Mouse (Mus musculus) embryo, embryonic 11.5 days (tissue): ENCODE measurements around the gene Itgb6.

Experiments
- DNase-seq: peaks from one replicate; pipeline ENCODE4 v3.0.0-alpha.2; 2012; ENCODE audit warnings: low read depth, low spot score

Gene Itgb6

GRCm38 (mm10) chr2:60622161-60622560 is 100.3 kb downstream of the Itgb6 start:
- DNase-seq: no peak

GRCm38 (mm10) chr2:60614758-60615157 is 107.7 kb downstream of the Itgb6 start:
- no peak for DNase-seq

- DNase-seq: no peak
These were observed 108.6 kb downstream of the Itgb6 start for GRCm38 (mm10) chr2:60613857-60614228.

GRCm38 (mm10) chr2:60612906-60613856 is 109.3 kb downstream of the Itgb6 start:
- no peak for DNase-seq

- no peak for DNase-seq
These were observed 110.8 kb downstream of the Itgb6 start for GRCm38 (mm10) chr2:60611622-60612021.

GRCm38 (mm10) chr2:60609436-60610199 is 112.8 kb downstream of the Itgb6 start:
- DNase-seq: no peak

- DNase-seq: no peak
These were observed 114.5 kb downstream of the Itgb6 start for GRCm38 (mm10) chr2:60607980-60608379.

GRCm38 (mm10) chr2:60601326-60601725 is 121.1 kb downstream of the Itgb6 start:
- DNase-seq: no peak

- DNase-seq: no peak
These were observed 121.6 kb downstream of the Itgb6 start for GRCm38 (mm10) chr2:60600863-60601262.

- no peak for DNase-seq
These were observed 139.0 kb downstream of the Itgb6 start for GRCm38 (mm10) chr2:60583416-60583815.

- DNase-seq: no peak
These were observed 167.9 kb downstream of the Itgb6 start for GRCm38 (mm10) chr2:60554561-60554960.

GRCm38 (mm10) chr2:60552902-60553682 is 169.4 kb downstream of the Itgb6 start, which contains the start of gene Pla2r1:
Gene Pla2r1, minus strand, starts transcription at chr2:60553308.
- peak; percentile 31 for DNase-seq

- DNase-seq: no peak
These were observed 170.1 kb downstream of the Itgb6 start for GRCm38 (mm10) chr2:60552177-60552901.

- DNase-seq: no peak
These were observed 170.8 kb downstream of the Itgb6 start for GRCm38 (mm10) chr2:60551673-60552072.

GRCm38 (mm10) chr2:60550521-60550920 is 171.9 kb downstream of the Itgb6 start:
- DNase-seq: no peak

GRCm38 (mm10) chr2:60549851-60550250 is 172.6 kb downstream of the Itgb6 start:
- no peak for DNase-seq
